Mouse (Mus musculus): Measurements from ENCODE around the gene Sephs2. TPM values are rescaled to one million over a fixed set of nuclear protein-coding genes. Genes with fewer than 3 reads are reported as not detected.
"Not testable (repeated sequence)": the region's sequence is repeated elsewhere in the genome, so short reads cannot be mapped to it uniquely, and the experiment has no call there.

Gene Sephs2
- total RNA-seq, 2 experiments from 2014 or later = 40.5 to 41.3 TPM

DNA sequence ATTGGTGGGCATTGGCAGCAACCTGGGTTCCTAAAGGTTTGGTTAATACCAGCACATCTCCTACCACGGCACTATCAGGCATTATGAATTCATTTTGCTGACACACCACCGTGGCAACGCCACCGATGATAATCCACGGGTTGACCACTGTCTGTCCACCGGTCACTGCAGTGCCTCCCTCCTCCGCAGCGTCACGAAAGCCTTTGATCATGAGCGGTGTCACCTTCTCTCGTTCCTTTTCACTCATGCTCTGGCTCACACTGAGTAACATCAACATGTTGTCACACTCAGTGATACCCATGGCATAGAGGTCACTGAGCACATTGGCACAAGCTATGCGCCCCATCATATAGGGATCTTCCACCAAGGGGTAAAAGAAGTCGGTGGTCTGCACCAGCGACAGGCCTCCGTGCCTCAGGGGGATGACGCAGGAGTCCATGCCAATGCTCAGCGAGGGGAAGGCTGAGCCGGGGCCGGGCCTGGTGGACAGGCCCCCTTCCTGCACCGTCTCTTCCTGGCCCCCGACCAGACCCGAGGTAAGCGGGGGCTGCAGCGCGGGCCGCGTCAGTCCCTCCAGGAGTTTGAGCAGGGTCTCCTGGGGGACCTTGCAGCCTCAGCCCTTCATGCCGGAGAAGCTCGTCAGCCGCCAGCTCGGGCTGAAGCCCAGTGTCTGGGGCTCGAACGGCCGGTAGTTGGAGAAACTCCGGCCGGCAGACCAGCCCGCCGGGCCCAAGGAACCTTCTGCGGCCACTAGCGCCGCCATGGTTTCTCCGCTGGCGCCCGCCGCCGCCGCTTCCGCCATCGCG lies 534 bp downstream of the Sephs2 start:
- intact Hi-C loops (cut with DNase I) = no loop called here
- no peak for DNase-seq (ENCODE audit: low spot score in 2 of 2)

DNA sequence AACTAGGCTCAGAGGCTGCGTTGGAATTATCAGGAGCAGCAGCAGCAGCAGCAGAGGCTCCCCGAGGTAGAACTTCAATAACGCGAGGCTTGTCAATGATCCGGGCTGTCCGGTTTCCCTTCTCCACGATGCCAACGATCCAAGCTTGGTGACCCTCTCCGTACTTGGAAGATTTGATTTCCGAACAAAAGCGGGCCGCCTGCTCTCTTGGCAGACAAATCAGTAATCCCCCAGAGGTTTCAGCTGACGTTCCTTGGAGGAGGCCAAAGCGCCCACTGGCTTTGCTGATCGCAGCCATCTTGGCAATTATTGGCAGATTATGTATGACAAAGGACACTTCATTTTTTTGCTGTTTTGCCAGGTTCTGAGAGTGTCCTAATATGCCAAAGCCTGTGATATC lies 1.3 kb downstream of the Sephs2 start:
- no peak for DNase-seq (ENCODE audit: low spot score in 2 of 2)
- intact Hi-C loops (cut with DNase I) = no loop called here

DNA sequence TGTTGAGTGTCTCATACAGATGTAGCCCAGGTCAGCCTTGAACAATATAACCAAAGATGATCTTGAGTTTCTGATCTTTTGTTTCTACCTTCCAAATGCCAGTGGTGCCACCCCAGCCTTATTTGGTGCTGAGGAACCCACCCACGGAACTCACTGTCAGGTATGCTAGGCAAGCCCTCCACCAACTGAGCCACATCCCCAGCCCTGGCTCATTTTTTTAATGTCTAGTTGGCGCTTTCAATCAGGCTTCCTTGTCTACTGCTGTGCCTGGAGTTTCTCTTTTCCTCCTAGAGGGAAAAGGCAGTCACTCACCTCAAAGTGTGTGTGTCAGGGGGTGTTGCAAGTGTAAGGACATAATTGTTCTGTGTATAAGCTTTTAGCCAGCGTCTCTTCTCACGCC lies 2.8 kb downstream of the Sephs2 start:
- DNase-seq (ENCODE audit: low spot score in 2 of 2) = no peak
- intact Hi-C loops (cut with DNase I) = no loop called here

DNA sequence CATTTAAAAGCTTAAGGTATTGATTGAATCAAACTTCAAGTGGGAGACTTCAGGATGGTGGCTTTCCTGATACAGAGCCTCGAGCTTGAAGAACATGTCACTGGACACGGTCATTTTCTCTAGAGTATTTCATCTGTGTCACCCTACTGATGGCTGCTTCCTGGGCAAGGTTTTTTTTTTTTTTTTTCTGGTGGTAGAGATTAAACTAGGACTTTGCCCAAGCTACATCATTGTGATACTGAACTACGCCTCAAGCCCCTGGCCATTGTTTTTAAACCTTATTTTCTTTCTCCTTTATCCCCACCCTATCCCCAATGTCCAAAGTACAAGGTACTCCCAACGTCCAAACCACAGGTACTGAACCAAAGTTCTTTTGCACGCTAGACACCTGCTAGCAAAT lies 3.2 kb downstream of the Sephs2 start:
- DNase-seq (ENCODE audit: low spot score in 2 of 2) = no peak
- intact Hi-C loops (cut with DNase I) = no loop called here

DNA sequence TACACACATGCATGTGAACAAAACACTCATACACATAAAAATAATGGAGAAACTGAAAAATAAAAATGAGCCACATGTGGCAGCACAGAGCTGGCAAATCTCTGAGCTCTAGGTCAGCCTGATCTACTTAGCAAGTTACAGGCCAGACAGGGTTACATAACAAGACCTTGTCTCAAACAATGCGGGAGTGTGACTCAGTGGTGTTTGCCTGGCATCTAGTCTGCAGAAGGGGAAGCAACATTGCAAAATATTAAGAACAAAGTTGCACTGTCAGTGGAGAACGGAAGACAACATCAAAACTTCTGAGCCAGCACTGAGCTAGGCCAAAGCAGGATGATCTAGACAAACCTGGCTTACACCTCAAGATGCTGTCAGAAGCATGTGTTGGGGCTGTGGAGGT lies 3.6 kb downstream of the Sephs2 start:
- no peak for DNase-seq (ENCODE audit: low spot score in 2 of 2)
- intact Hi-C loops (cut with DNase I) = no loop called here

DNA sequence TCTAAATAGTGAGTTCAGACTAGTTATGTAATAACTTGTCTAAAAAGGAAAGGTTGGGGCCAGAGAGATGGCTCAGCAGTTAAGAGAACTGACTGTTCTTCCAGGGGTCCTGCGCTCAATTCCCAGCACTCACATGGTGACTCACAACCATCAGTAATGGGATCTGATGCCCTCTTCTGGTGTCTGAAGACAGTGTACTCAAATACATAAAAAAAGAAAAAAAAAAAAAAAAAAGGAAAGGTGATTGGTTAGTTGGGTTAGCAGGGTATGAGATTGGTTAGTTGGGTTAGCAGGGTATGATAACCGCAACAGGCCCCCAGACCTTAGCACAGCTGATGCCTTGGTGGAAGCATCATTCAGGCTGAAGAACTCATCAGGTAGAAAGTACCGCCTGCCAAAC lies 10.3 kb downstream of the Sephs2 start:
- no peak for DNase-seq (ENCODE audit: low spot score in 2 of 2)

DNA sequence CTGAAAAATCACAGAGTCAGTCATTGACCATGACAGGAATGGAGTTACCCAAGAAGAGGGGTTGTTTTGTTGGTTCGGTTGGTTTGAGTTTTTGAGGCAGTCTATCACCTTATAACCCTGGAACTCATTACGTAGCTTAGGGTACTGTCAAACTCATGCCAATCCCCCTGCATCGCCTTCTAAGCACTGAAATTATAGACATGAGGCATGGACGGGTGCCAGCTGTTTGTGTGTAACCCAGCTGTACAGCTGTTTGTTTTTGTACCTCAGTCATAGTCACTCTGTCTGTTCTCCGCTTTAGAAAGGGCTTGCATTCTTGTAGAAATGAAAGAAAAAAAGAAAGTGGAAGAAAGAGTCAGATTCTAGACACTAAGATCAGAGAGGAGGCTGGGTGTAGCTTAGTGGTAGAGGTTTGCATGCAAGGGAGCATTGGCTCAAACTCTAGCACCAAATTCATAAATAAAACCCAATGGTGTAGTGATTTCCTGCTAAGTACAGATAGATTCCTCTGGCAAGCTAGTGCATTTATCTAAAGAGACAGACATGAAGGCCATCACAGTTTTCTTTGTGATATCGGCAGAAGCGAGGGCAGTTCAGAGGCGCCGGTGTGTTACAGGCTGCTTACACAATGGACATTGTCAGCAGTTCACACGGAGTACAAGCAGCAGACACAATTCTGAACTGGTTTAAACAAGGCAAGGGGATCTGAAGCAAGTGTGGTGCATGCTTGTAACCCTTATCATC lies 11.5 kb downstream of the Sephs2 start:
- intact Hi-C loops (cut with DNase I) = loop anchor here (2.0 kb wide), 1 partner anchor 78 kb away; no protein-coding TSS in a partner anchor
- DNase-seq (ENCODE audit: low spot score in 2 of 2) = no peak

More for the DNA sequence above, 10.3 kb downstream of the Sephs2 start:
- intact Hi-C loops (cut with DNase I) = loop anchor here (2.0 kb wide), 1 partner anchor 77 kb away; no protein-coding TSS in a partner anchor

DNA sequence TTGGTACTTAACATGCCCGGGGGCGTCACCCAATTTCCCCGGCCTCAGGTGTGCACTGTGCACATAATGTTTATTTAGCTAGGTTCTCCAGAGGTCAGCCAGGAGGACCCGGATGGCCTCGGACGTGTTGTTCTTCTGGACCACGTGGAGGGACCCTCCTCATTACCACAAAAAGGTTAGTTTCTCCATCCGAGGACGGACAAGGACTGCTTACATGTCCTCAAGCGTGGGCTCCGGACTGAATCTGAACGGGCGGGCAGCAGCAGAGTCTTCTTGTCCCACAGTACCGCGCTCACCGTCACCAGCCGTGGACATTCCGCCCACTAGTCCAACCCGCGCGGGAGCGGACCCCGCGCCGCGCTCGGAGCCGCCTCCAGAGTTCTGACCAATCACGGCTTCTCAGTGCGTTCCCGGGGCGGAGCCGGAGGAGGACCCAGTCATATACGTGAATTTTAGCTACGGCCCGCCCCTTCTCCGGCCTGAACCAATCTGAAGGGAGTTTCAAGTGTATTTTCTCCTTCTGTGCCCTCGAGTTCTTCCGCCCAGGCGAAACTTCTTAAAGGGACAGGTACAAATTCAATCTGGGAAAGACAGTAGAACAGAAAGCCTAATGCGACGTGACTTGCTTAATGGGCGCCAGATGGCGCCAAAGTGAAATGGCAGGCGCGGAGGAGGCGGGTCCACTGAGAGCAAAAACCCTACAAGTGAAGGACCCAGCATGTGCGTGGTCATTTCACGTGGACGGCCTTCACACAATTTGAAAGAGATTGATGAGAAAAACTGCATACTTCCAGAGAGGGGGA lies 13.3 kb downstream of the Sephs2 start, which contains the start of gene Dctpp1:
Gene Dctpp1 (minus strand): TSS at position 401 of the 803 bp plus-strand sequence.
- intact Hi-C loops (cut with DNase I) = no loop called here

DNA sequence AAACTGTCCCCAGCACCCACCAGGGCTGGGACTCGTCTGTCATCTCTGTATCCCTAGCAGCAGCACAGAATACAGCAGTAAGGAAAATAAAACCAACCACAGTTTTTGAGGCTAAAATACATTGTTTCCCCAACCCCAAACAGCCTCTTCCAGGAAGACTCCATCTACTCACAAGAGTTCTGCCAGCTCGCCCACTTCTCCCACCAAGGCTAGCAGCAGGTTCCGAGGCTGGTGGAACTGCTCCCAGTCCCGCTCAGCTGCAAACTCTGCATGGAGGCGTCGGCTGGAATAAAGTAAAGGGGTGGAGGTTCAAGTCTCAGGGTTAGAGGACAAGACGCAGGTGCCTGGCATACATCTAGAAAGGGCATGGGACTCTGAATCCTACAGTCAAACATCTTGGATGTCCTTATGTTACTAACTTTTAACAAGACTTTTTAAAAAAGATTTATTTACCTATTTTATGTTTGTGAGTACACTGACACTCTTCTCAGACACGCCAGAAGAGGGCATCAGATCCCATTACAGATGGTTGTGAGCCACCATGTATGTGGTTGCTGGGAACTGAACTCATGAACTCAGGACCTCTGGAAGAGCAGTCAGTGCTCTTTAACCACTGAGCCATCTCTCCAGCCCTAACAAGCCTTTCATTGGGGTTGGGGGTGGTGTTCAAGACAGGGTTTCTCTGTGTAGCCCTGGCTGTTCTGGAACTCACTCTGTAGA lies 14.5 kb downstream of the Sephs2 start:
- peak in 1 of 2 experiments; percentile 69 for DNase-seq (ENCODE audit: low spot score in 2 of 2)
- intact Hi-C loops (cut with DNase I) = no loop called here

More for the DNA sequence above, 13.3 kb downstream of the Sephs2 start, which contains the start of gene Dctpp1:
- peak; percentile 97 to 100 for DNase-seq (ENCODE audit: low spot score in 2 of 2)

DNA sequence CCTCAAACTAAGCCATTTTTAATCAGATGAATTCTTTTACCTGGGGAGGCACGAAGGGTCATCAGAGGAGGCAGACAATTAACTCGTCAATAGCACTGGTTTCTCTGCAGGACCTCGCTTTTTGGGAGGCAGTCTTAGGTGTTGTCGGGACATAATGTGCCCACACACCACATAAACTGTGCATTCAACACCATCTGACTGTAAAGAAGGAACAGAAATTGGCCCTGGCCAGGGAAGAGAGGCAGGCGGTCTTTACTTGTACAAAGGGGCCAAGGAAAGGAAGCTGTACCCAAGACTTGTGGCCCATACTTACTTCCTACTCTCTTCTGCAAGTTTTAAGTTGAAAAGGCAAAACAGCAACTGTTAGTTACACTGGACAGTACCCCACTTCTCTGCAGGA lies 17.3 kb downstream of the Sephs2 start:
- intact Hi-C loops (cut with DNase I) = no loop called here
- no peak for DNase-seq (ENCODE audit: low spot score in 2 of 2)

DNA sequence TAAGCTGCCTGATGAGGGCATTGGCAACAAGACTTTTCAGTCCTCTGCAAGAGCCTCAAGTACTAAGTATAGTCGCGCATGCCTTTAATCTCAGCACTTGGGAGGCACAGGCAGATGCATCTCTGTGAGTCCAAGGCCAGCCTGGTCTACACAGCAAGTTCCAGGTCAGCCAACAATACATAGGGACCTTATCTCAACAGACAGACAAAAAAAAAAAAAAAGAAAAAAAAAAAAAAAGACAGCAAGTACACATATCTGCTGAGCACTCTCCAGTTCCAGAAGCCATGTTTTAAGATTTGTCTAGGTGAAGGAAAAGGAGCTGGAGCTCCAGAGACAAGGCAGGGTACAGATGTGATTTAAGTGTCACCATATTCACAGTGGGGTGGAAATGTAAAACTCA lies 17.9 kb downstream of the Sephs2 start:
- intact Hi-C loops (cut with DNase I) = no loop called here
- no peak for DNase-seq (ENCODE audit: low spot score in 2 of 2)

DNA sequence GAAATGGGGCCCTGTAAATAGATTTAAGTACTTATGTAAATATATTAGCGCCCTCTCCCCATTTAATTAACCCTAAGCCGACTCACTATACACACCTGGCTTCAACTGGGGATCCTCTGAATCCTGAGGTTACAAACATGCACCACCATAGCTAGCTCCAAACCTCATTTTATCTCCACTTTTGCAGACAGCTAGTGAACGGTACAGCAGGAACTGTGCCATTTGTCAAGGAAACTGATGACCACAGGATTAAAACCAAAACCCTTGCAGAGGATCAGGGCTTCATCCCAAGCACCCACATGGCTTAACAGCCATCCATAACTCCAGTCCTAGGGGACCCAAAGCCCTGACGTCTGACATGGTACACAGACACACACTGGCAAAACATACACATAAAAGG lies 18.8 kb downstream of the Sephs2 start:
- intact Hi-C loops (cut with DNase I) = no loop called here
- DNase-seq (ENCODE audit: low spot score in 2 of 2) = no peak

DNA sequence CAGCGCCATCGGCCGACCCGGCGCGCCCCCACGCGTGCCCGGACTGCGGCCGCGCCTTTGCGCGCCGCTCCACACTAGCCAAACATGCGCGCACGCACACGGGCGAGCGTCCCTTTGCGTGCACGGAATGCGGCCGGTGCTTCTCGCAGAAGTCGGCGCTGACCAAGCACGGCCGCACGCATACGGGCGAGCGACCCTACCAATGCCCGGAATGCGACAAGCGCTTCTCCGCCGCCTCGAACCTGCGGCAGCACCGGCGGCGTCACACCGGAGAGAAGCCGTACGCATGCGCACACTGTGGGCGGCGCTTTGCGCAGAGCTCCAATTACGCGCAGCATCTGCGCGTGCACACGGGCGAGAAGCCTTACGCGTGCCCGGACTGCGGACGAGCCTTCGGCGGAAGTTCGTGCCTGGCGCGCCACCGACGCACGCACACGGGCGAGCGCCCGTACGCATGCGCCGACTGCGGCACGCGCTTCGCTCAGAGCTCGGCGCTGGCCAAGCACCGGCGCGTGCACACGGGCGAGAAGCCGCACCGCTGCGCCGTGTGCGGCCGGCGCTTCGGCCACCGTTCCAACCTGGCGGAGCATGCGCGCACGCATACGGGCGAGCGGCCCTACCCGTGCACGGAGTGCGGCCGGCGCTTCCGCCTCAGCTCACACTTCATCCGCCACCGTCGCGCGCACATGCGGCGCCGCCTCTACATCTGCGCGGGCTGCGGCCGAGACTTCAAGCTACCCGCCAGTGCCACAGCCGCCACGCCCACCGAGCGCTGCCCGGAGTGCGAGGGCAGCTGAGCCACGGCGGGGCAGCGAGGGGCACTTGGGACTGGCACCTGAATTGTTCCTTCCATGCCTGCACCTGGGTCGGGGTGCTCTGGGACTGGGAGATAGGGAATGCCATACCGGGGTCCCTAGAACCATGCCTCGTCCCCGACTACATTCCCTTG lies 19.8 kb downstream of the Sephs2 start:
- peak; percentile 95 to 97 for DNase-seq (ENCODE audit: low spot score in 2 of 2)
- intact Hi-C loops (cut with DNase I) = no loop called here

DNA sequence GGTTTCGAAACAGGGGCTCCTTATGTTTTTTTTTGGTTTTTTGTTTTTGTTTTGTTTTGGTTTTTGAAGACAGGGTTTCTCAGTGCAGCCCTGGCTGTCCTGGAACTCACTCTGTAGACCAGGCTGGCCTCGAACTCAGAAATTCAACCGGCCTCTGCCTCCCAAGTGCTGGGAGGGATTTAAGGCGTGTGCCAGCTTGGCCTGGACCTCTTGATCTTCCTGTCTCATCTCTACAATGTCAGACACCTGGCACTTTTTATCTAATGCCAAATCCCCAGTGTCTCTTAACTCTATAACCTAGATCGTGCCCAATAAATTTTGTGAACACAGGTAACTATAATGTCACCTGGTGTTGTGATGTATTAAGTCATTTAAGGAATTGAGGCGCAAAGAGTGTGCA lies 20.5 kb downstream of the Sephs2 start:
- DNase-seq (ENCODE audit: low spot score in 2 of 2) = no peak
- intact Hi-C loops (cut with DNase I) = no loop called here

DNA sequence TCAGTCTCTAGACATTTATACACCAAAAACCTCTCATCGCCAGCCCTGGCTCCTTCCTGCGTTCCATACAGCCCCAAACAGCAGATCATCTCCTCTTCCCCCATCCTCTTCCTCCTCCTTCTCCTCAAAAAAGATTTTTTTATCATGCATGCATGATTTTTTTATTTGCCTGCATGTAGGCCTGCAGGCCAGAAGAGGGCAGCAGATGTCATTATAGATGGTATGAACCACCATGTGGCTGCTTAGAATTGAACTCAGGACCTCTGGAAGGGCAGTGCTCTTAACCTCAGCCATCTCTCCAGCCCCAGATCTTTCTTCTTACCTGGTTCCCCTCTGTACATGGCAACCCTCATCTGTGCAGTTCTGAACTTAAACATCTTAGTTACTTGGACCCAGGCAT lies 21.4 kb downstream of the Sephs2 start:
- DNase-seq (ENCODE audit: low spot score in 2 of 2) = peak in 1 of 2 experiments; percentile 37
- intact Hi-C loops (cut with DNase I) = no loop called here

DNA sequence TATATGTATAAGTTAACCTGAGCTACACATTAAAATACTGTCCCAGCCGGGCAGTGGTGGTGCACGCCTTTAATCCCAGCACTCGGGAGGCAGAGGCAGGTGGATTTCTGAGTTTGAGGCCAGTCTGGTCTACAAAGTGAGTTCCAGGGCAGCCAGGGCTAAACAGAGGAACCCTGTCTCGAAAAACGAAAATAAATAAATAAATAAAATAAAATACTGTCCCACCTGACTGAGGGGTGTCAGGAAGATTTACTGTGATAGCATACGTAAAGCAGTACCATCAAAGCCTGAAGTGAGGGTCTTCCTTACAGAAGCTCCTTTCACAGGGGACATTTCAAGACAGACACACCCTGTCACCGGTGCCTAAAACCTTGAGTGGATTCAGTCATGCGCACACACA lies 23.3 kb downstream of the Sephs2 start:
- DNase-seq (ENCODE audit: low spot score in 2 of 2); intact Hi-C loops (cut with DNase I): not testable (repeated sequence)

DNA sequence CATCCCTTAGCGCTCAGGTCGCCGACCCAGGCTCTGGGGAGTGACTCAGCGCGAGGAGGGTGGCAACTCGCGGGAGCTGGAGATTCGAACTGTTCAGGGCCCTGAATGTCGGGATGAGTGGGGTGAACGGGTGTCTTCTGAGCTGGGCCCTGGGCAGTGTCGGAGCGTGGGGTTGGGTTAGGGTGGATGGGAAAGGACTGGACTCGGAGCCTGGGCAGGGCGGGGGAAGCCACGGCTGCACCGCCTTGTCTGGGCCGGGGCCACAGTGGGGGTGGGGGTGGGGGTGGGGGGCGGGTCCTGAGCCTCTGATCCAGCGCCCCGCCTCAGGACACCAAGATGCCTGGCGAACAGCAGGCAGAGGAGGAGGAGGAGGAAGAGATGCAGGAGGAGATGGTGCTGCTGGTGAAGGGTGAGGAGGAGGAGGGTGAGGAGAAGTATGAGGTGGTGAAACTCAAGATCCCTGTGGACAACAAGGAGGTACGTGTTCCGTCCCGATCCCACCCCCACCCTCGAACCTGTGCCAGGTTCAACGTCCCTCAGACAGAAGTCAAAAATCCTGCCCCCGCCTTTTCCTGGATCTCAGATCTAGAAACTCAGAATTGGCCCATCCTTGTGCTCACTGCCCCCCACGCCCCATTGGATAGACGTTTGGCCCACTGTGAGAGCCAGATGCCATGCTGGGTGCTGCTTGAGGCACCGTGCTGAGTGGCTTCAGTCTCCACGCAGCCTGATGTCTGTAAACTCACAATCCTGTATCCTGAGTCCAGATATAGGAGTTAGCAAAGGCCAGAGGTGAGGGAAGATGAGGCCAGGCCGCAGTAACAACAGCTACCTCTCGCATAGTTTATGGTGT lies 29.0 kb downstream of the Sephs2 start:
- intact Hi-C loops (cut with DNase I) = no loop called here
- no peak for DNase-seq (ENCODE audit: low spot score in 2 of 2)
